Mouse (Mus musculus): ENCODE data around the gene Dmkn.
A peak's percentile ranks its signal among the peaks of the same experiment; 100 is the strongest.
"Not testable (repeated sequence)": the region's sequence is repeated elsewhere in the genome, so short reads cannot be mapped to it uniquely, and the experiment has no call there.

The Dmkn gene

GRCm38 (mm10) chr7:30812291-30812807 lies 48.8 kb downstream of the Dmkn start:
- DNase-seq (ENCODE audit: low read depth) = peak; percentile 23

- DNase-seq (ENCODE audit: low read depth) = no peak
Measured at GRCm38 (mm10) chr7:30820131-30820530, 56.6 kb downstream of the Dmkn start.

- DNase-seq (ENCODE audit: low read depth) = no peak
Measured at GRCm38 (mm10) chr7:30820854-30821445, 57.4 kb downstream of the Dmkn start.

GRCm38 (mm10) chr7:30821532-30821931 lies 58.0 kb downstream of the Dmkn start:
- no peak for DNase-seq (ENCODE audit: low read depth)

- no peak for DNase-seq (ENCODE audit: low read depth)
Measured at GRCm38 (mm10) chr7:30823675-30824074, 60.1 kb downstream of the Dmkn start, which contains the start of gene Ffar2. Gene Ffar2, minus strand, starts transcription at chr7:30823775.

GRCm38 (mm10) chr7:30824306-30824705 lies 60.8 kb downstream of the Dmkn start:
- no peak for DNase-seq (ENCODE audit: low read depth)

- no peak for DNase-seq (ENCODE audit: low read depth)
Measured at GRCm38 (mm10) chr7:30826660-30827059, 63.1 kb downstream of the Dmkn start.

- DNase-seq (ENCODE audit: low read depth) = not testable (repeated sequence)
Measured at GRCm38 (mm10) chr7:30828871-30829270, 65.3 kb downstream of the Dmkn start.

- no peak for DNase-seq (ENCODE audit: low read depth)
Measured at GRCm38 (mm10) chr7:30829428-30829827, 65.9 kb downstream of the Dmkn start.

Data from induced T-regulatory cell, adult 2 months (primary cell).